Mouse (Mus musculus): ENCODE data around the gene Tia1. TPM values are rescaled to one million over a fixed set of nuclear protein-coding genes. Genes with fewer than 3 reads are reported as not detected.
A peak's percentile ranks its signal among the peaks of the same experiment; 100 is the strongest.
"Not testable (repeated sequence)": the region's sequence is repeated elsewhere in the genome, so short reads cannot be mapped to it uniquely, and the experiment has no call there.

Gene Tia1
- 100 to 1,000 TPM; 192 TPM for total RNA-seq (2021)

DNA sequence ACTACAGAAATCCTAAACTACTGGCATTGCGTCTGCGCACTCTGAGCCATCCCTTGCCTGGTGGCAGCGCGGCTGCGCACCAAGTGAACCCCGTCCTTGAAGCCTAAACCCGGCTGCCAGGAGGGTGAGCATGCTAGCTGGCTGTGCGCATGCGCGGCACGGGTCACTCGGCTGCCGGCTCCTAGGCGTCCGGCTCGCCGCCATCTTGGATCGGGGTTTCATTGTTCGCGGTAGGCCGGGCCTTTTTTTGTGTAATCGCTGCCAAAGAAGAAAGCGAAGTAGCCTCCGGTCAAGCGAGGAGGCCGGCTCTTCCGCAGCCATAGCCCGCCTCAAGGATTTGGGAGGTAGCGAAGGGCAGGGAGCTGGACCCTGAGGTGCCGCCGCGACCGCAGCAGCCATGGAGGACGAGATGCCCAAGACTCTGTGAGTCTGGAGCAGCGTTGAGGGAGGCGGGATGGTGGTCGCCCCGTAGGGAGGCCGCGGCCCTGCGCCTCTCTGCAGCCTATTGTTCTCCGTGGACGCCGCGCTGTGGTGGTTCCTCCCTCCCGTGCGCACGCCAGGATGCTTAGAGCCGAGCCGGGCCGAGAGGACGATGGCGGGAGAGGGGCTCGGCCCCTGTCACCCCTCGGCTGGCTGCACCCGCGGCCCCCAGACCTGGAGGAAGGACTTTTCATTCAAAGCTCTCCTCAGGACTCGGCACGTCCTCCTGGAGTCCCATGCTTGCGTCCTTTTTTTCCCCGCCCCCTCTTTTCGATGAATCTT lies at the start of gene Tia1:
Gene Tia1, plus strand, starts transcription at position 120 of the 762 bp plus-strand sequence.
- peak; percentile 99 for DNase-seq
- intact Hi-C loops (cut with DNase I), result no loop called here

DNA sequence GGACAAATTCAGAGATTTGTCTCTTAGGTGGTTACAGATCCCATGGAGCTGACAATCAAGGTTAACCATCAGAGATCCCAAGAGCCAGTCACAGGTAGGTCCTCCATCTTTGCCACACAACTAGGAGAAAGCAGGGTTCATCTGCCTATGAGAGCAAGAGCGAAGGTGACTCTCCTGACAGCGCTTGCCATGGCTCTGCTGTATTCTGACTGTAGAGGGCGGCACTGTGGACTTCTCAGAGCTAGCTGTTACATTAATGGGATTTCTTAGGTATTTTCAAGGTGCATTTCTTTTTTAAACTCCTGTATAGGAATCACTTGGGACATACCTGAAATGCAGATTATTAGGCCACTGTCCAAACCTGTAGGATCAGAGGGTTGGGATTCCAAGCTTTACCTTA lies 49.1 kb upstream of the Tia1 start:
- no peak for DNase-seq
- intact Hi-C loops (cut with DNase I), result no loop called here

DNA sequence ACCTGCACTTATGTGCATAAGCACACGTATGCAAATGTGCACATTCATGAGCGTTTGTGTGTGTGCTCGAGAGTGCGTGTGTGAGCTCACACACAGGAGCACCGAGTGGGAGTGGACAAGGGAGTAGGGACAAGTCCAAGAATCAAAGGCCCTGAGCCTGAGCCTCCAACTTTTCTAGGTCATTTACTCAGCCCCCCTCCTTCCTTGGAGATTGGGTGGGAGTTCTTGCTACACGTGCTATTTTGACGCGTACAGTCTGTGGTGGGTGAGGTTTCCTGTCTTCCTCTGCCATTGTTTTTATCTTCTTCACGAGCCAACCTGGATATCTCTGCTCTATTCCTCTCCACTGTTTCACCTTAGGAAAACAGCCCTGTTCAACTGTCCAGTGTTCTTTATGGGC lies 47.1 kb upstream of the Tia1 start:
- no peak for DNase-seq
- intact Hi-C loops (cut with DNase I), result no loop called here

DNA sequence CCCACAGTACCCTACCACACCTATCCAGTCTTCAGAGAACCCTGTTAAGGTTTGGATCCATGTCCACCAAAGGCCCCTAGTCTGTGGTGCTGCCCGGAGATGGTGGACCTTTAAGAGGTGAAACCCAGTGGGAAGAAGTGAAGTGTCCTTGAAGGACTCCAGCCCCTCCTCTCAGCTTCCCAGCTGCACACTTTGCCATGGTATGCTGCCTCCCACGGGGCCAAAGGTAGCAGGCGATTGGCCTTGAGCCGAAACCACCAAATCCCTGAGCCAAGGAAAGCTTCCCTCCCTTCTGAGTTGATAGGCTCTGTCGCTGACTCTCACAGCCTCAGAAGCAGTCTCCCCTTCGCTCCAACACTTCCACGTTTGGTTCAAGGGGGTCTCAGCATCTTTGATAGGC lies 43.3 kb upstream of the Tia1 start:
- intact Hi-C loops (cut with DNase I), result loop anchor here (10.0 kb wide), 1 partner anchor 336 kb away; the partner anchor contains the start of gene Add2
- DNase-seq, result no peak

DNA sequence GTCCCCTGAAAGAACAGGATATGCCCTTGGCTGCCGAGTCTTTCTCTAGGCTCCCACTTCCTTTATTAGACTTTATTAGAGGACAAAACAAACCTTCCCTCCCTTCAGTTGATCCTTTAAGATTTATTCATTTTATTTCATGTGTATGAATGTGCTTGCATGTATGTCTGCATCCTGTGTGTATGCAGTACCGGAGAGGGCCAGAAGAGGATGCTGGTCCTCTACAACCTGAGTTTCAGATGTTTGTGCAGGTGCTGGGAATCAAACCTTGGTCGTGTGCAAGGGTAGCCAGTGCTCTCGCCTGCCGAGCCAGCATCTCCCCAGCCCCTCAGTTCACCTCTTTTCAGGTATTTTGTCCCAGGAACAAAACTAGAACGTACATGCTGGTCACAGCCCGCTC lies 42.6 kb upstream of the Tia1 start:
- intact Hi-C loops (cut with DNase I), result loop anchor here (10.0 kb wide), 1 partner anchor 337 kb away; the partner anchor contains the start of gene Add2
- DNase-seq, result no peak

DNA sequence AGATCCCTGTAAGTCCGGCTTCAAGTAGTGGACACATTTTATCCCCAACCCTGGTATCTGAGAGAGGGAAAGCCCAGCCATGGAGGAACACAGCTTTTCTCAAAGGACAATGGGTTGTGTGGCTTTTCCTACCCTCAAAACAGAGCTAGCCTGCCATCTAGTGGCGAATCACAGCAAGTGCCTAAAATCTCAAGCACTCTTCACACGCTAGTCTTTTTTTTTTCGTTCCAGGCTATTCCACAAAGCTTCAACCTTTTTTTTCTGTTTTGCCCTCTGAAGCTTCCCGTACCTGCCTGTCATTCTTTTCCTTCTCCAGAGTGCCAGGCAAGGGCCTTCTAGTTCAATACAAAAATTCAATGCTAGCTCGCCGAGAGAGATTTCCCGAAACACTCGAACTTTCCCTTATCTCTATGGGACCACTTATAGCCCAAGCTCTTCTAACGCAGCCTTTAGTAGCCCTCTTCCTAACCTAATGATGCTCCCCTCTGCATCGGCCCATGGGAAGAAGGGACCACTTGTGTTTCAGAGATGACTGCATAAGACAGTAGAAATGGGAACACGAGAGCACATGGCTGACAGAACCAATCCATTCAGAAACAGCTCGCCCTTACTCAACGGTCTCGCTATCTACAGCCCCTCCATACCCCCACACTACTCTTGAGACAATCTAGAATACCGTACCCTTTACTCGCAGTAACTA lies 39.4 kb upstream of the Tia1 start:
- intact Hi-C loops (cut with DNase I), result loop anchor here (2.0 to 10.0 kb wide), 2 partner anchors 236 to 340 kb away; partner anchors contain the start of gene Add2
- peak; percentile 81 for DNase-seq

DNA sequence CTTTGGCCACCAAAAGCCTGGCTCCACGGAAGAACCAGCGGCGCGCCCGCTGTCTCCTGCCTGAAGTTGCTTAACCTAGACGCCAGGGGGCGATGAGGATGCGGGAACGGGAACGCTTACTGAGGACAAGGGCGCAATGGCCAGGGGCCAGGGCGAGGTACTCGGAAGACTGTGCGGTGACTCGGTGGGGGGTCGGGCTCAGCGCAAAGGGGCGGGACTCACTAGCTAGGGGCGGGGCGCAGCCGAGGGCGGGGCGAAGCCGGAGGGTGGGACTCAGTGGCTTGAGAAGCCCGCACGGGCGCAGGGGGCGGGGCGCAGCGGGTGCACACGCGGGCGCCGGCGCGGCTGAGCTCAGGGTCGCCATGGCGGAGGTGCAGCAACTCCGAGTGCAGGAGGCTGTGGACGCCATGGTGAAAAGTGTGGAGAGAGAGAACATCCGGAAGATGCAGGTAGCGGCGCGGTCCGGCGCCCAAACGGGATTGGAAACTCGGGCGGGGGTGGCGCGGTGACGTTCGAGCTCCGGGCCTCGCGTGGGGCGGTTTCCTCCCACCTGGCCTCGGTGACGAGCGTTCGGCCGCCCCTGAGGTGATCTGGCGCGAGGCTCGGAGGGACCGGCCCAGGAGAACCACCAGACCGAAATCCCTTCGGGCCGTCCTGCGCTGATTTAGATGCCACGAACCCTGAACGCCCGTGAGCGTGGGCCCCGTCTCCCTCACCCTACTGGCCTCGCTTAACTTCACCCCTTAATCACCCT lies 38.5 kb upstream of the Tia1 start, which contains the start of gene Fam136a:
Gene Fam136a, plus strand, starts transcription at position 276 of the 754 bp plus-strand sequence.
- intact Hi-C loops (cut with DNase I), result loop anchor here (2.0 to 10.0 kb wide), 2 partner anchors 237 to 341 kb away; partner anchors contain the start of gene Add2
- peak; percentile 99 for DNase-seq

DNA sequence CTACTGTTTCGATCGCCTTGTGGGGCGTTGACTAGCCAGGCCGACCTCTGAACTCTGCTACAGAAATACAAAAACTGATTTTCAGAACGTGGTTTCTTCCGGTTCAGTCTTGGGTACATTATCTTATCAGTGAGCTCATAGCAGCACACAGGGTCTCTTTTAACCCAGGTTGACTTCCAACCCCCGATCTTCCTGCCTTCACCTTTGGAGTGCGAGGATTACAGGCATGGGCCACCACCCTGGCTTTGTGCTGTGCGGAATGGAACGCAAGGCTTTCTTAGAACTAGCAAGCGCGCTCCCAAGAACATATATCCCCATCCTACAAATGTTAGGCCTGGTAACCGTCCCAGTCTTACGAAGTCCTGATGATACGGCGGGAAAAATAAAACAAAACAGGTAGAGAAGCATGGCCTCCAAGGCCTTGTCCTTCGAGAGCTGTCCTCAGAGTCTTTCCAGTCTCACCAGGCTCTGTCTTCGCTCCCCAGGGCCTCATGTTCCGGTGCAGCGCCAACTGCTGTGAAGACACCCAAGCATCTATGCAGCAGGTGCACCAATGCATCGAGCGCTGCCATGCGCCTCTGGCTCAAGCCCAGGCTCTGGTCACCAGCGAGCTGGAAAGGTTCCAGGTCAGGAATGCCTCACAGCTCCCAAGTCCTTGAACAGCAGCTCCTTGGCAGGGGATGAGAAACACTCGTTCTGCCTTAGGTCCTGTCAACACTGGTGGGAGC lies 37.7 kb upstream of the Tia1 start:
- DNase-seq, result peak; percentile 72
- intact Hi-C loops (cut with DNase I), result loop anchor here (10.0 kb wide), 1 partner anchor 341 kb away; the partner anchor contains the start of gene Add2

DNA sequence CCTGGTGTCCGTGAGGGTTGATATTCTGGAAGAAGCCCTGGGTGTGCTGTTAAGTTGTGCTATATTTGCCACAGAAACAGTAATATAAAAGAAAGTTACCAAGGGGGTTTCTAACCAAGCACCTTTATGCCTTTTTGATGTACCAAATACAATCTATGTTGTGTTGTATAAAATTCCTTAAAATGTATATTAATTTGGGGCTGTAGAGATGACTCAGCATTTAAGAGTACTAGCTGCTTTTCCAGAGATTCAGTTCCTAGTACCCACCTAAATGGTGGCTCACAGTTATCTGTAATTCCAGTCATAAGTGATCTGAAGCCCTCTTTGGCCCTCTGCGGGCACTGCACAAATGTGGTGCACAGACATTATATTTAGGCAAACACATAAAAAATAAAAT lies 37.2 kb upstream of the Tia1 start:
- no peak for DNase-seq
- intact Hi-C loops (cut with DNase I), result loop anchor here (10.0 kb wide), 1 partner anchor 342 kb away; the partner anchor contains the start of gene Add2

DNA sequence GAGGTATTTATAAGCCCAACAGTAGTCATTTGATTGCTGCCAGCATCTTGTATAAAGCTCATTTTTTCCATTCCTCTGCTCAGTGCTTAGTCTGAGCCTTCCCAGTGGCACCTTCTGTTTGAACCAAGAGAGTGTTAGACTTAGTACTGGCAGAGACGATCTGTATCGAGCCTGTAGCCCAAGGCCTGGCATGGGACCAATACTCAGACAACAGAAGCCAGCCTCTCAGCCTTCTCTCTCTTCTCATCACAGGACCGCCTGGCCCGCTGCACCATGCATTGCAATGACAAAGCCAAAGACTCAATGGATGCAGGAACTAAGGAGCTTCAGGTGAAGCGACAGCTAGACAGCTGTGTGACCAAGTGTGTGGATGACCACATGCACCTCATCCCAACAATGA lies 35.5 kb upstream of the Tia1 start:
- intact Hi-C loops (cut with DNase I), result loop anchor here (10.0 kb wide), 1 partner anchor 344 kb away; the partner anchor contains the start of gene Add2
- DNase-seq, result no peak

DNA sequence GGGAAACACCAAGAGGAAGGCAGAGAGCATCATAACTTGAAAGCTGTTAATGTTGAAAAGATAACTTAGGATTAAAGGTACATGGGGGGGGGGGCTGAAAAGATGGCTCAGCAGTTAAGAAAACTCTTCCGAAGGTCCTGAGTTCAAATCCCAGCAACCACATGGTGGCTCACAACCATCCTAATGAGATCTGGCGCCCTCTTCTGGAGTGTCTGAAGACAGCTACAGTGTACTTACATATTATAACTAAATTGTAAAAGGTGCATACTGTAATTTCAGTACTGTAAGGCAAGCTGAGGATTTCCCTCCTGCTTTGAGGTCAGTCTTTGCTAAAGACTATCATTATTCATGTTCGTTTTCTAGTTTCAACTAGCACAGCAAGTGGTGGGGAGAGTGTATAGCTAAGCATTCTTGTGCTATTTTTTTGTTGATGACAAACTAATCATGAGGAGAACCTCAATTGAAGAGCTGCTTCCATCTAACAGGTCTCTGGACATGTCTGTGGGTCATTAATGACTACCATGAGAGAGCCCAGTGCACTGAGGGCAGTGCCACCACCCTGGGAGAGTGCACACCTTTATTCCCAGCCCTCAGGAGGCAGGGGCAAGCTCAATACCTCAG lies 33.8 kb upstream of the Tia1 start:
- no peak for DNase-seq
- intact Hi-C loops (cut with DNase I), result no loop called here

DNA sequence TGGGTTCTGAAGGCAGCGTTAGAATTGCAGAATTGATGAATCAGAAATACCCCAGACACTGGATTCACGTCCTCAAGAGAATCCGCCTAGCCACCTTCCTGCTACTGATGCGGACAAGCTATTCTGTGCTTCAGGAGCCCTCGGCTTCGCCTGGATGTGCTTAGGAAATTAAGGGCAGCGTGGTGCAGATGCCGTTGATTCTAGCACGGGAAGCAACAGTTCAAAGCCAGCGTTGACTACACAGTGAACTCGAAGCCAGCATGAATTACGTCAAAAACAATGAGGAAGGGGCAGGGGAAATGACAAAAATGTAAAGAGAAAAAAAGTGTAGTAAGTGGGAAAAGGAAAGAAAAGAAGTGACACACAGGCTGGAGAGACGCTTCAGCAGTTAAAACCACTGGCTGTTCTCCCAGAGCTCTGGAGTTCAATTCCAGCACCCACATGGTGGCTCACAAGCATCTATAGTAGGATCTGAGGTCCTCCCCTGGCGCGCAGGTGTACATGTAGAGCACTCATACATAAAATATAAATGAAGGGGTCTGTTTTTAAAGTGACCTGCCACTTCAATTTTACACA lies 33.2 kb upstream of the Tia1 start, which contains the start of gene Snrpg:
Gene Snrpg, plus strand, starts transcription at position 541 of the 576 bp plus-strand sequence.
- intact Hi-C loops (cut with DNase I), result no loop called here

DNA sequence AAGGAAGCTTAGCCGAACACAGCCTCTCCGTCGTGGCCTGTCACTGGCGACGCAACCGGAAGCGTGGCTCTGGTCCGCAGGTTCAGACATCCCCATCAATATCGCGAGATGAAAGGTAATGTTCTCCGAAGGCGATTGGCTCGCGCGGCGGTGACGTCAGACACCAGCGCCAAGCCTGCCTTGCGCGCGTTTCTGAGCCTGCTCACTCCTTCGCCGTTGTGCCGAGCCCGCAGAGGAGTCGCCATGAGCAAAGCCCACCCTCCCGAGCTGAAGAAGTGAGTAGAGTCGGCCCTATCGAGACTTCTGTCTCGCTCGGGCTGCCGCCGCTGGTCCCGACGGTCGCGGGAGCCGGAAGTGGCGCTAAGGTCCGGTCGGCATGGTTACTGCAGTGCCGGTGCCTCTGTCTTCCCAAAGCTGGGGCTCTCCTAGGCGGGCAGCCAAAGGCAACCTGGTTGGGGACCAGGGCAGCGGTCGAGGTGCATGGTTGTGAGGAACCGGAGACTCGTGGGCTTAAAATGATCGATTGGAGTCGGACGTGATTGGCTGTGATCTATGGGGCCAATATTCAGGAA lies 32.6 kb upstream of the Tia1 start:
- DNase-seq, result peak; percentile 96
- intact Hi-C loops (cut with DNase I), result no loop called here

More for the DNA sequence above, 33.2 kb upstream of the Tia1 start, which contains the start of gene Snrpg:
- no peak for DNase-seq

DNA sequence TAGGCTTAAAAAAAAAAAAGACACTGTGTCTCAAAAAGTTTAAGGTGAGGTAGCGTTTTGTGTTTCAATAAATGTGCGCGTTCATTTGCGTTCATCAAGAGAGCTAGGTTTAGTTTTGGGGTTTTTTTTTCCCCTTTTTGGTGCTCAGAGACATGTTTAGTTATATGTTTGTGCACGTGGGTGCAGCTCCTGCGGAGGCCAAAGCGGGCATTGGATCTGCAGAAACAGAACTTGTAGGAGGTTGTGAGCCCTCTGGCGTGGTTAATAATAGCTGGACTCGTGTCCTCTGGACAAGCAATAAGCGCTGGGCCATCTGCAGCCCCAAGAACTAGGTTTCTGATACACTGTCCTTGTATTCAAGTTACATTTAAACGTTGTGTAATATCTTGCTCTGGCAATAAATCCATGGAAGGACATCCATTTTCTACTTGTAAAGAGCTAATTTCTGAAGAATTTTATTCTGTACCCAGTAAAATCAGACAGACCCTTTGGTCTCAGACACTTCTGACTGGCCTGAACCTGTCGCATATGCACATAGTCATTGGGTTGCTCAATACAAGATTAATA lies 32.0 kb upstream of the Tia1 start:
- intact Hi-C loops (cut with DNase I), result no loop called here

DNA sequence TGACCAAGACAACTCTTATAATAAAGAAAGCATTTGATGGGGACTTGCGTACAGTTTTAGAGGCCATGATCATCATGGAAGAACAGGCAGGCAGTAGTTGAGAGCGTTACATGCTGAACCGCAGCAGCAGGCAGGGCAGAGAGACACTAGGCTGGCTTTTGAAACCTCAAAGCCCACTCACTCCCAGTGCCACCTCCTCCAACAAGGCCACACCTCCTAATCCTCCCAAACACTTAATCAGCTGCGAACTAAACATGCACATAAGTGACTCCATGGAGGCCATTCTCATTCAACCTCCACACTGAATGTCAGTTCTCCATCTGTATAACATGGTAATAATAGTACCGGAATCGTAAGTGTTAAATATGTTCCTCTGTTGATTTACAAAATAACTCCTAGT lies 30.5 kb upstream of the Tia1 start:
- DNase-seq, result no peak
- intact Hi-C loops (cut with DNase I), result no loop called here

More for the DNA sequence above, 32.0 kb upstream of the Tia1 start:
- no peak for DNase-seq

DNA sequence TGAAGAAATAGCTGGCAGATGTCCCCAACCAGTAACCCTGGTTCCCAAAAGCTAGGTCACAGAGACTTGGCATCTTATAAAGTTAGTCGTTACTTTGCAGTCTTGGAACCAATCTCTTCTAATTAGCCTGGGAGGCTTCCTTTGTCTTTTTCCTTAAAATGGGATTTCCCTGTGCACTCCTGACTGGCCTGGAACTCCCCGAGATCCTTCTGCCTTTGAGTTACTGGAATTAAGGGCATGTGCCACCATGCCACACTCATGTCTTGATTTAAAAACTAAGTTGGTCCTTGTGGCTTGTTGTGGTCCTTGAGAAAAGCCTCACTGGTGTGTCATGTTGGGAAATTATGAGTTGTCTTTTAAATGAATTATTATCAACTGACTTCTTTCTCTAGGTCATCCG lies 25.7 kb upstream of the Tia1 start:
- intact Hi-C loops (cut with DNase I), result no loop called here
- DNase-seq, result no peak

DNA sequence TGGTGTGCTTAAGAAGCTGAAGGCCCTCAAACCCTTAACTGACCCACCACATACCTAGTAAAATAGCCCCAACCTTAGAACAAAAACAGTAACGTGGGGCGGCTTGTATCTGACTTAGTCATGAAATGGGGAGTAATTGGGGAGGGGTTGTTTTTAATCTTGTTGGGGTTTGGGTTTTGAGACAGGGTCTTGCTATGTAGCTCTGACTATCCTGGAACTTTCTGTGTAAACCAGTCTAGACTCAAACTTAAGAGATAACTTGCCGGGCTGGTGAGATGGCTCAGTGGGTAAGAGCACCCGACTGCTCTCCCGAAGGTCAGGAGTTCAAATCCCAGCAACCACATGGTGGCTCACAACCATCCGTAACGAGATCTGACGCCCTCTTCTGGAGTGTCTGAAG lies 23.9 kb upstream of the Tia1 start:
- intact Hi-C loops (cut with DNase I), result loop anchor here (10.0 kb wide), 1 partner anchor 435 kb away; no protein-coding TSS in a partner anchor
- not testable (repeated sequence) for DNase-seq

DNA sequence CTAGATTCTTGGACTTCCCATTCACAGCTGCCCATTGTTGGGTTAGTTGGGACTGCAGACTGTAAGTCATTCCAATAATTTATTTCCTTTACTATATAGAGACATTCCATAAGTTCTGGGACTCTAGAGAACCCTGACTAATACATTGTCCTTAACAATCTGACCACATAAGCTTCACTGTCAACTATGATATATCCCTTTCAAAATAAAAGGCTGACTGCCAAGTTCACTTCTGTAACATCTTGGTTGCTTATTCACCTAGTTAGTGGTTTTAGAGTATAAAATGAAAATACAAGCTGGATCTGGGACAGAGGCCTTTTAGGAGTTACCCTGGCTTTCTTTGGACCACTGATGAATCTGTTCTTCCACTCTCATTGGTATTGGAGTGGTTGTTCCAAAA lies 21.5 kb upstream of the Tia1 start:
- no peak for DNase-seq
- intact Hi-C loops (cut with DNase I), result loop anchor here (10.0 kb wide), 1 partner anchor 438 kb away; no protein-coding TSS in a partner anchor
